Mouse (Mus musculus) left cerebral cortex, adult 18-20 months (tissue): ENCODE data around the gene Polg. TPM values are rescaled to one million over a fixed set of nuclear protein-coding genes. Genes with fewer than 3 reads are reported as not detected.

Experiments used
- DNase-seq, 2 experiments: peaks; one replicate each; pipeline ENCODE4 v3.0.0; 2021 to 2022; ENCODE audit warnings: low spot score in 2 of 2, mixed read lengths in 1 of 2
- total RNA-seq, 2 experiments: library from RNA; stranded (reverse); gene quantifications; 2 replicates each; pipeline ENCODE4 v1.2.3; 2021

The Polg gene
- total RNA-seq, 2 experiments from 2014 or later = 92.3 to 115 TPM

DNA sequence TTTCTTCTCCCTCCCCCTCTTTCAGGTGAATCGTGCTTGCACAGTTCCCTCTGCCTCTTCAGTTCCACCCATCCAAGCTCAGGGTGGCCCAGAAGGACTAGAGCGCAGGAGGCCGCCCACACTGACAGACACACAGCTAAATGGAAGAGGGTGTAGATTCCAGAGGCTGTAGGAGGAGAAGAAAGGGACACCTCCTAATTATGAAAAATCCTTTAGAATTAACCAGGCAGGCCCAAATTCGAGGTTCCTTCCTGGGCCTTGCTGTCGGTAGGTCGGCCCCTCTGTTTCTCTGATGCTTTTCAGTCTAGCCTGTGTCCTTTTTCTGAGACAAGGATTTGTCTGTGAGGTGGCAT is 36.9 kb upstream of the Polg start:
- DNase-seq = no peak

- DNase-seq = peak in 1 of 2 experiments; percentile 11
Observed at GRCm38 (mm10) chr7:79502152-79503102, 36.3 kb upstream of the Polg start.

GRCm38 (mm10) chr7:79501581-79502031 is 35.4 kb upstream of the Polg start:
- no peak for DNase-seq

GRCm38 (mm10) chr7:79500681-79501306 is 34.6 kb upstream of the Polg start:
- DNase-seq = no peak

- peak in 1 of 2 experiments; percentile 82 for DNase-seq
Observed at GRCm38 (mm10) chr7:79499596-79500570, 33.7 kb upstream of the Polg start.

- DNase-seq = no peak
Observed at GRCm38 (mm10) chr7:79498965-79499595, 32.9 kb upstream of the Polg start.

DNA sequence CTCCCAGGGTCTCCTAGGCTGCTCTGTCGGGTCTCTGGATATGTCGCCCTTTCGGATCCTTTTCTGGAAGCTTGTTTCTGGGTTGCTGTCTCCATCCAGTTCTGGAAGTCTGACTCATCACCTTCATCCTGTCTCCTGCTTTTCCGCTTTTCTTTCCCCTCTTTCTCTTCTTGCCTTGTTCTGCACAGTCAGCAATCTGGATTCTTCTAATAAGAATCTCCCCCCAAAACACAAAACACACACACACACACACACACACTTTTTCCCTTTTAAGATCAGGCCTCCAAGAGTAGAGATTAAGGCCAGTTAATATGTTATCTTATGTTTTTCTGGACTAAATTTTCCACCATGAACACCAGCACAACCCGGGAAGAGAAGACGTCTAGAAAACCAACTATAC is 32.2 kb upstream of the Polg start:
- no peak for DNase-seq

GRCm38 (mm10) chr7:79497701-79498115 is 31.5 kb upstream of the Polg start:
- no peak for DNase-seq

DNA sequence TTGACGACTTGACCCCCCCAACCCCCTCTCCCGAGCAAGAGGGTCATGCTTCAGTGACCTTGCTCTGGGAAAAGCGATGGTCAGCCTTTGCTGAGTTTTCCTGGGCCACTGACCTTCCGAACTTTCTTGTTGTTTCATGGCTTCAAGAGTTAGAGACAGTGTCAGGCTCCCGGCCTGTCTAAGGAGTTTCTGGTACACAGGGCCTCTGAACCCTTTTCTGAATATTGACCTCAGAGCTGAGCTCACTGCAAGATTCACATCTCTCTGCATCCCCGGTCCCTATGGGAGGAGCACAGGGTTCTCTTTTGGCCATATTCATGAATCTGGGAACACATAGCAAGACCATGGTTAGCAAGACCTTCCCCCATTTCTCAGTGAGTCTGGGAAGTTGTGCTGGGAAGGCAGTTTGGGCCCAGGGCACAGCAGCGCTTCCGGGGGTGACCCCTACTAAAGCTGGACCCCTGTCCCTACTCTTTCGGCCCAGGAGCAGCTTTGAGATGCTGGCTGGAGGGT is 30.7 kb upstream of the Polg start:
- DNase-seq = no peak

DNA sequence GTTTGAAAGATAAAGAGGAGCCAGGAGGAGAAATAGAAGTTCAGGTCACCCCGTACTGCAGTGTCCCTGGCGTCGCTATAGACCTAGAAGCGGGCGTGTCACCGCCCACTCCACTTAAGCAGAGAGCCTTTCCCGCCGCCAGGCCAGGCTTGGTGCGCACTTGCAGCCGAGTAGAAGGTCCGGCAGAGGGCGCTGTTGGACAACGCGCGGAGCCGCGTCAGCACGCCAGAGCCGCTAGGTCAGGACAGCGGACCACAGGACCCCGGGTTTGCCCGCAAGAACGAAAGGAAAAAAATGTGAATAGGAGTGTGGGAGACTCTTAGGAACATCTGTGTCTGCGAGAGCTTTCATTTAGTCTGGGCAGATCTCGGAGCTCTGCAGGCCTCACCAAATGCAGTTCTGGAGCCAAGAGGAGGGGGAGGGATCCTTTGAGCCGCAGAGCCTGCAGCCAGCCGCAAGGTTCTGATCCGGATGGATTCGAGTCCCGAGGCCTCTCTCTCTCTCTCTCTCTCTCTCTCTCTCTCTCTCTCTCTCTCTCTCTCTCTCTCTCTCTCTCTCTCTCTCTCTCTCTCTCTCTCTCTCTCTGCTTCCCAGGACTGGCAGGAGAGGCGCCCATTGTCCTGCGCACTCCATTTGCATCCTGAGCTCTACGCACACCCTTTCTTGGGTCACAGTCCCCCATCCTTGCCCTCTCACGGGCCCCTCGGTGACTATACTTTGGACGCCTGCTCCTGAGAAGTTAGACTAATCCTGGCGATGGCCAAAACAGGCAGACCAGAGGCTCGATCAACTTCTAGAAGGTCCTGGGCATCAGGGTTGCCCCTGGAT is 30.0 kb upstream of the Polg start:
- DNase-seq = peak; percentile 93 to 94

DNA sequence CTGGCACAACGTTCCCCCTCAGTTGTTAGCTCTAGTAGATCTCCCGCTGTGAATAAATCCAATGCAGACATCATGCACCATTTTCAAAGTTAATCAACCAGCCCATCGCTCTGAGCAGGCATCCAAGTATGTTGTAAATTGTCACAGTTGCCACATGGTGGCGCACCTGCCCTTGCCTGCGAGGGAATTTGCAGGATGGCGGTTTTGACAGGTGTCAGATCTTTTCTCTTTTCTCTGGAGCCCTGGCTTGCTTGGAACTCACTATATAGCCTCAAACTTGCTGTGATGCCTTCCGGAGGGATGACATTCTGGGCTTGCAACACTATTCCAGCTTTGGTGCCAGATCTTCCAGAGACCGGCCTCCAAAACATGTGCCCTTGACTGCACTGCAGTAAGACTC is 27.8 kb upstream of the Polg start:
- DNase-seq = peak; percentile 80 to 82

- DNase-seq = peak; percentile 80 to 88
Observed at GRCm38 (mm10) chr7:79486528-79486927, 20.4 kb upstream of the Polg start.

DNA sequence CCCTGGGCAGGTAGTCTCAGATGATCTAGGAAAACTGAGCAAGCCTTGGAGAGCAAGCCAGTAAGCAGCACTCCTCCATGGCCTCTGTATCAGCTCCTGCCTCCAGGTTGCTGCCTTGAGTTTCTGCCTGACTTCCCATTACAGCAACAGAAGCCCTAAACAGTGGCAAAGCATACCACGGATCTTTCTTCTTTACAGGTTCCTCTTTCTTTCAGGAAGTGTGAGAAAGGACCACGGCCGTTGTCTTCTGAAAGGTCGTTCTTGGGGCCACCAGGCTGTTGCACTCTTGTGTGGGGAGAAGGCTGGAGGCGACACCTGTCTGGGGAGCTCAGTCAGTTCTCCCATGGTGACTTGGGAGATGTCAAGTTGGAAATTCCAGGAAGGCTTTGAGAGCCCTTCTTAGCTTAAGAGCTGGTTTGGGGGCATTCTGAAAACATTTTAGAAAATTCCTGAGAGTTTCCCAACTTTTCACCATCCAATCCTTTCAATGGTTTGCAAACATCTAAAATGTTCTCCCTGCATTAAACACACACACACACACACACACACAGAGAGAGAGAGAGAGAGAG is 8.8 kb upstream of the Polg start:
- DNase-seq = no peak

DNA sequence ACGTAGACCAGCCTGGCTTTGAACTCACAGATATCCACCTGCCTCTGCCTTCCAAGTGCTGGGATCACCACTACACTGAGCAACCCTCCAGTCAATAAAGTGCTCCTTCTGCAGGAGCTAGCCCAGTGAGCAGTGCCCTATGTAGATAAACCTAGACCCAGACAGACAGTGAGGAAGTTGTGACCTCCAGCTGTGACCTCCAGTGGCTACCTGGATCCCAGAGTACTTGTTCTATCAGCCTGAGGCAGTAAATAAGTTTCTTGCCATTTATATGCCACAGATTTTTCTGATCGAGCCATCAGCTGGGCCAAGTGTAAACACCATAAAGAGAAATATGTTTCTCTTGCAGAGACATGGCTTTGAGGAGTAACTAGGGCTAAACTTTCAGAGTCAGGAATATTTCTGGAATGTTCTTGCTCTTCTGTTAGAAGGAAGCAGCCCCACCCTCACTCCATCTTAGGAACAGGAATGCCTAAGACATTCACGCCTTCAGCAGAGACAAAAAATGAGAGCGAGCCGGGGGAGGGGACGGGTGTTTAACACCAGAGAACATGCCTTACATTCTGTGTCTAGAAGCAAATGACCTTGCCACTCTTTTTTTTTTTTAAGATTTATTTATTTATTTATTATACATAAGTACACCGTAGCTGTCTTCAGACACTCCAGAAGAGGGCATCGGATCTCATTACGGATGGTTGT is 7.5 kb upstream of the Polg start:
- DNase-seq = no peak

DNA sequence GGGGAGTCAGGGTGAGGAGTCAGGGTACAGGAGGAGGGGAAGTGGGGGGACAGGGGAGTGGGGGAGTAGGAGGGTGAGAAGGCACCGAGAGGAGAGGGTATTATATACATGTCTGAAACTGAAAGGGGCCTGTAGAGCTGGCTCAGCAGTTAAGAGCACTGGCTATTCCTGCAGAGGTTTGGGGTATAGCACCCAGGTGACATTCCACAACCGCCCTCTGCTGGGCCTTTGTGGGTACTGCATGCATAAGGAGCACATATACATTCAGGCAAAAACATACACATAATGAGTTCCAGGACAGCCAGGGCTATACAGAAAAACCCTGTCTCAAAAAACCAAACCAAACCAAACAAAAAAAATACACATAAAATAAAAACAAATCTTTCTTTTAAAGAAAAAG is 6.6 kb upstream of the Polg start:
- no peak for DNase-seq

- DNase-seq = no peak
Observed at GRCm38 (mm10) chr7:79471436-79471835, 5.3 kb upstream of the Polg start.

DNA sequence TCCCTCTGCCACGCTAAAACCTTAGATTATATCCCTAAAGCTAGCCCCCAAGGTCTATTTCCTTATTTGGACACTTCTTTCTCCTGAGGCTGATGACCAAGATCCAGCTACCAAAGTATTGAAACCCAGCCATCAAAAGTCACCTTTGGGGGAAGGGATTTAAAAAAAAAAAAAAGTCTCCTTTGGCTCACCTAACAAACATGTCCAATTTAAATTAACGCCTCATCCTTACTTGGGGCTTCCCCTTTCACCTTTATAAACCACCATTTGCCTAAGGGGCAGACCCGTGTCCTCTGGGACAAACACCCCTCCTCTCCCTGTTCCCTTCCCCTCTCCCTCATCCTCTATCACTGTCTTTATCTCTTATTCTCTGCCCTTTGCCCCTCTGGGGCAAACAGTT is 4.6 kb upstream of the Polg start:
- DNase-seq = no peak

- DNase-seq = no peak
Observed at GRCm38 (mm10) chr7:79469766-79470165, 3.6 kb upstream of the Polg start.

DNA sequence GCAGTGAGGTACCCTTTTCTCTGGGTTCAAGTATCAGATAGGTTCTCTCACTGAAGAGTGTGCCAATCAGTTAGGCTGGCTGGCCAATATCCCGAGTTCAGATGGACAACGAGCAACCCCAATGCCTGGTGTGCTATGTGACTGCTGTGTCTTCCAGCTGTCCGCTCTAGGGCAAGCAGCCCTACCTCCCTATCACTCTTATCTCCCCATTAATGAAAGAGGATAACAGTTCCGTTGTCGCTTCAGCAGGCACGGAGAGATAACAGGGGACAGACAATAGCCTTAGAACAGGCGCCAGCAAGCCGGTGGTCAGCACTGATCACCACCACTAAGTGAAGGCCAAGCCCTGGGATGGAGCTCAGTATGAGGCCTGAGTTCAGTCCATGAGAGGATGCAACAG is 2.8 kb upstream of the Polg start:
- DNase-seq = no peak
